Mouse (Mus musculus) spleen, adult 2 months (tissue): Measurements from ENCODE around the gene Tmem247. TPM values are rescaled to one million over a fixed set of nuclear protein-coding genes. Genes with fewer than 3 reads are reported as not detected.

Source experiments
- DNase-seq, 2 experiments: peaks; one replicate each; pipeline versions ENCODE4 v3.0.0 to v3.0.0-alpha.2; 2012 to 2021; ENCODE audit warnings: low spot score in 2 of 2, low read depth in 1 of 2
- H3K27ac ChIP-seq: fragments of 200-500 bp; 2 replicates; pipeline ENCODE4 v1.5.1; 2012; ENCODE audit warnings: low read length, inconsistent platforms; ENCODE audit not compliant: insufficient read depth
- H3K27me3 ChIP-seq: fragments of 200-500 bp; 2 replicates; pipeline ENCODE4 v1.6.1; 2012; ENCODE audit warnings: mild to moderate bottlenecking, moderate library complexity, low read length, inconsistent platforms; ENCODE audit not compliant: control insufficient read depth, insufficient read depth
- H3K36me3 ChIP-seq: fragments of 200-500 bp; 2 replicates; pipeline ENCODE4 v1.6.1; 2012; ENCODE audit warnings: mild to moderate bottlenecking, low read length, inconsistent platforms; ENCODE audit not compliant: control insufficient read depth, insufficient read depth
- H3K4me1 ChIP-seq: fragments of 200-500 bp; 2 replicates; pipeline ENCODE4 v1.6.1; 2011; ENCODE audit warnings: inconsistent platforms; ENCODE audit not compliant: control insufficient read depth, insufficient read depth, insufficient read length
- H3K4me3 ChIP-seq: fragments of 200-500 bp; 2 replicates; pipeline ENCODE4 v1.5.1; 2011; ENCODE audit warnings: mild to moderate bottlenecking, inconsistent platforms; ENCODE audit not compliant: insufficient read depth, insufficient read length; ENCODE audit errors: extremely low read depth
- CTCF ChIP-seq: fragments of 200-500 bp; IDR thresholded peaks from 2 replicates; pipeline ENCODE4 v1.5.1; 2011; ENCODE audit warnings: mild to moderate bottlenecking, inconsistent platforms; ENCODE audit not compliant: insufficient read depth, insufficient read length, insufficient replicate concordance; ENCODE audit errors: extremely low read depth
- POLR2A ChIP-seq: fragments of 200-500 bp; IDR thresholded peaks from 2 replicates; pipeline ENCODE4 v1.6.1; 2011; ENCODE audit warnings: low read depth, low read length, inconsistent platforms
- WGBS: fragments of 180-500 bp; shearing (Covaris S2); methylation state at CpG from one replicate; pipeline ENCODE4 v1.1.7; 2018; 5-methylcytosine and 5-hydroxymethylcytosine counted together
- polyA plus RNA-seq: library from polyadenylated mRNA; depleted of rRNA; stranded (reverse); fragments of >200 nt; gene quantifications from 2 replicates; pipeline ENCODE4 v1.2.3, GENCODE M21; 2012

Tmem247 gene
- polyA plus RNA-seq, 1 experiment, result not detected

- no peak for DNase-seq
- H3K4me3 ChIP-seq, result no peak overlapping the region
- no peak overlapping the region for H3K27ac ChIP-seq
- H3K4me1 ChIP-seq, result no peaks in the 10 kb centered on the region
- H3K36me3 ChIP-seq, result no peaks in the 10 kb centered on the region
- no peak for TF ChIP-seq POLR2A
- no peak for TF ChIP-seq CTCF
- 81% methylated on average over 5 of the region's 5 CpGs for WGBS
- no peaks in the 10 kb centered on the region for H3K27me3 ChIP-seq
Observed at GRCm38 (mm10) chr17:86911261-86911660, 5.9 kb upstream of the Tmem247 start.

GRCm38 (mm10) chr17:86913003-86913607, 4.0 kb upstream of the Tmem247 start:
- H3K27me3 ChIP-seq, result no peaks in the 10 kb centered on the region
- DNase-seq, result no peak
- H3K27ac ChIP-seq, result no peak overlapping the region
- H3K4me3 ChIP-seq, result no peak overlapping the region
- TF ChIP-seq CTCF, result no peak
- H3K4me1 ChIP-seq, result no peaks in the 10 kb centered on the region
- H3K36me3 ChIP-seq, result no peaks in the 10 kb centered on the region
- 82% methylated on average over 7 of the region's 7 CpGs for WGBS

- no peak for DNase-seq
- Histone ChIP-seq H3K27me3 (no peaks in the 10 kb centered on the region), H3K4me3 (no peak overlapping the region), H3K4me1 (no peaks in the 10 kb centered on the region), H3K27ac (no peak overlapping the region), H3K36me3 (no peaks in the 10 kb centered on the region)
- TF ChIP-seq POLR2A (no peak), CTCF (no peak)
- 84% methylated on average over 4 of the region's 4 CpGs for WGBS
Observed at GRCm38 (mm10) chr17:86915540-86915939, 1.6 kb upstream of the Tmem247 start.

- H3K4me1 ChIP-seq, result no peaks in the 10 kb centered on the region
- 51% methylated on average over 6 of the region's 6 CpGs for WGBS
- no peak overlapping the region for H3K27ac ChIP-seq
- peak; percentile 8 to 31 for DNase-seq
- H3K4me3 ChIP-seq, result no peak overlapping the region
- TF ChIP-seq CTCF (peak; percentile 62; the same call in 1 of the 2 replicates), POLR2A (no peak)
- no peaks in the 10 kb centered on the region for H3K27me3 ChIP-seq
- H3K36me3 ChIP-seq, result no peaks in the 10 kb centered on the region
Observed at GRCm38 (mm10) chr17:86918786-86919185, 1.6 kb downstream of the Tmem247 start.

GRCm38 (mm10) chr17:86919729-86920128, 2.6 kb downstream of the Tmem247 start:
- WGBS, result 92% methylated on average over 11 of the region's 11 CpGs
- H3K4me3 ChIP-seq, result no peak overlapping the region
- TF ChIP-seq POLR2A, result no peak
- TF ChIP-seq CTCF, result no peak
- no peaks in the 10 kb centered on the region for H3K27me3 ChIP-seq
- H3K4me1 ChIP-seq, result no peaks in the 10 kb centered on the region
- H3K27ac ChIP-seq, result no peak overlapping the region
- no peak for DNase-seq
- no peaks in the 10 kb centered on the region for H3K36me3 ChIP-seq

- H3K27me3 ChIP-seq, result no peaks in the 10 kb centered on the region
- no peak for DNase-seq
- WGBS, result 84% methylated on average over 3 of the region's 3 CpGs
- no peaks in the 10 kb centered on the region for H3K36me3 ChIP-seq
- H3K4me1 ChIP-seq, result no peaks in the 10 kb centered on the region
- no peak overlapping the region for H3K27ac ChIP-seq
- H3K4me3 ChIP-seq, result no peak overlapping the region
- no peak for TF ChIP-seq CTCF
- TF ChIP-seq POLR2A, result no peak
Observed at GRCm38 (mm10) chr17:86924679-86925078, 7.5 kb downstream of the Tmem247 start.

- DNase-seq, result no peak
- Histone ChIP-seq H3K4me1 (no peaks in the 10 kb centered on the region), H3K4me3 (no peak overlapping the region), H3K36me3 (no peaks in the 10 kb centered on the region), H3K27me3 (no peaks in the 10 kb centered on the region), H3K27ac (no peak overlapping the region)
- 91% methylated on average over 3 of the region's 3 CpGs for WGBS
- TF ChIP-seq POLR2A, result no peak
- TF ChIP-seq CTCF, result no peak
Observed at GRCm38 (mm10) chr17:86926836-86927235, 9.7 kb downstream of the Tmem247 start.
